Mouse (Mus musculus): ENCODE data around the gene Il9r. TPM values are rescaled to one million over a fixed set of nuclear protein-coding genes. Genes with fewer than 3 reads are reported as not detected.

Gene Il9r
- polyA plus RNA-seq (2017; shearing (Covaris generic)) = 4.8 TPM

GRCm38 (mm10) chr11:32200075-32200601 lies at the start of gene Il9r:
Gene Il9r, minus strand, starts transcription at chr11:32200279.

GRCm38 (mm10) chr11:32226124-32226871 lies 26.2 kb upstream of the Il9r start, which contains the start of gene Mpg:
Gene Mpg, plus strand, starts transcription at chr11:32226505.

GRCm38 (mm10) chr11:32221951-32222409 lies 21.9 kb upstream of the Il9r start, which contains the start of gene Rhbdf1:
Gene Rhbdf1, minus strand, starts transcription at chr11:32222300.

GRCm38 (mm10) chr11:32205058-32205873 lies 5.2 kb upstream of the Il9r start, which contains the start of gene Snrnp25:
Gene Snrnp25, plus strand, starts transcription at chr11:32205415.

Other genes with a start within 250 kb of the Il9r start
- gene 4930524B15Rik, start 234.7 kb downstream of the Il9r start, polyA plus RNA-seq (2017; shearing (Covaris generic)) = not detected
- 168 TPM for gene Nsg2, start 199.8 kb downstream of the Il9r start, polyA plus RNA-seq (2017; shearing (Covaris generic))
- 20.3 TPM for gene Snrnp25, start 5.1 kb upstream of the Il9r start, polyA plus RNA-seq (2017; shearing (Covaris generic))
- gene Rhbdf1, start 22.0 kb upstream of the Il9r start, polyA plus RNA-seq (2017; shearing (Covaris generic)) = not detected
- gene Mpg, start 26.2 kb upstream of the Il9r start, polyA plus RNA-seq (2017; shearing (Covaris generic)) = 15.4 TPM
- 47.4 TPM for gene Nprl3, start 67.4 kb upstream of the Il9r start, polyA plus RNA-seq (2017; shearing (Covaris generic))
- not detected for gene Hba-x, start 76.1 kb upstream of the Il9r start, polyA plus RNA-seq (2017; shearing (Covaris generic))
- not detected for gene Hba-a1, start 83.2 kb upstream of the Il9r start, polyA plus RNA-seq (2017; shearing (Covaris generic))
- gene Hbq1b, start 86.7 kb upstream of the Il9r start, polyA plus RNA-seq (2017; shearing (Covaris generic)) = not detected
- not detected for gene Hba-a2, start 96.2 kb upstream of the Il9r start, polyA plus RNA-seq (2017; shearing (Covaris generic))
- gene Hbq1a, start 99.8 kb upstream of the Il9r start, polyA plus RNA-seq (2017; shearing (Covaris generic)) = not detected
- not detected for gene Sh3pxd2b, start 147.5 kb upstream of the Il9r start, polyA plus RNA-seq (2017; shearing (Covaris generic))